Mouse (Mus musculus) kidney, adult 2 months (tissue): ENCODE results near the gene Dpyd.

Experiments used
- CTCF ChIP-seq: fragments of 200-500 bp; conservative IDR thresholded peaks from 2 replicates; pipeline ENCODE4 v1.5.1; 2011; ENCODE audit warnings: low read depth, mild to moderate bottlenecking, control low read depth, low read length, moderate library complexity, mixed read lengths; ENCODE audit not compliant: insufficient read depth, insufficient read length
- POLR2A ChIP-seq: fragments of 200-500 bp; IDR thresholded peaks from one replicate; pipeline ENCODE4 v1.6.1; 2011; ENCODE audit warnings: low read depth, low read length, control low read depth

DNA sequence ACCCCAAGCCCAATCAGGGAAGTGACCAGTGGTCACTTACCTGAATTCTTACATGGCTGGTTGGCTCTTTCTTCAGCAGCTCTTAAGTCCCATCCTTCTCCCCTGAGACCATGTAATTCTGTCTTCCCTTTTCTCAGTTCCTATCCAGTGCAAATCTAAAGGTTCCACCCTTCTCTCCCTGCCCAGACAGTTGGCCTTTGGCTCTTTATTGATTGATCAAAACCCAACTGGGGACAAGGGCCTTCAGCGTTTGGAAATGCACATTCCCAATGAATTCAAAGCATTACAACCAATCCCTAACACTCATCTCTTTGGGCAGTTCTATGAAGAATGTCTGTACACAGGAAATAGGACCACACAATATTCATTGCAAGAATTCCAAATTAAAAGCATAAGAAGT is 251.0 kb downstream of the Dpyd start:
- TF ChIP-seq POLR2A (no peak), CTCF (no peak)
